Mouse (Mus musculus): ENCODE data around the gene Atp6v0a4. TPM values are rescaled to one million over a fixed set of nuclear protein-coding genes. Genes with fewer than 3 reads are reported as not detected.

Gene Atp6v0a4
- polyA plus RNA-seq, 1 experiment from 2014 or later = not detected

Other genes starting within 250 kb of the Atp6v0a4 start
- 1.9 and 2.0 TPM in 2 replicates for gene Svopl, start 77.6 kb downstream of the Atp6v0a4 start, polyA plus RNA-seq (2014; fragmentation: Nextera tagmentation; extraction: Ambion mirVana)
- not detected in 2 replicates for gene Tmem213, start 15.3 kb downstream of the Atp6v0a4 start, polyA plus RNA-seq (2014; fragmentation: Nextera tagmentation; extraction: Ambion mirVana)
- gene D630045J12Rik, start 129.4 kb upstream of the Atp6v0a4 start, polyA plus RNA-seq (2014; fragmentation: Nextera tagmentation; extraction: Ambion mirVana) = 8.8 and 10.2 TPM in 2 replicates
- gene Zc3hav1l, start 174.7 kb upstream of the Atp6v0a4 start, polyA plus RNA-seq (2014; fragmentation: Nextera tagmentation; extraction: Ambion mirVana) = 16.3 and 19.4 TPM in 2 replicates
- gene Zc3hav1, start 230.0 kb upstream of the Atp6v0a4 start, polyA plus RNA-seq (2014; fragmentation: Nextera tagmentation; extraction: Ambion mirVana) = 1.6 and 1.8 TPM in 2 replicates

Measured in embryonic facial prominence, embryonic 11.5 days (tissue).